Mouse (Mus musculus) MEL (cell line): ENCODE measurements around the gene 1700021F05Rik. TPM values are rescaled to one million over a fixed set of nuclear protein-coding genes. Genes with fewer than 3 reads are reported as not detected.

Experiments
- DNase-seq: peaks from one replicate; pipeline ENCODE4 v3.0.0; 2011; ENCODE audit warnings: low read depth, low spot score
- H3K27ac ChIP-seq: 2 replicates; pipeline ENCODE4 v1.5.1; 2012; ENCODE audit warnings: low read depth, mild to moderate bottlenecking, control low read depth, low read length, moderate library complexity; ENCODE audit not compliant: control insufficient read depth
- H3K27me3 ChIP-seq, 2 experiments: fragments of 150-350 bp in 1 of 2; sonication (generic) in 1 of 2; 2 replicates each; pipeline ENCODE4 v1.6.1; 2012; ENCODE audit warnings: low read length in 2 of 2, mild to moderate bottlenecking in 2 of 2, improper control_type of control experiment in 1 of 2, moderate library complexity in 1 of 2; ENCODE audit not compliant: insufficient read depth in 2 of 2, control insufficient read depth in 1 of 2
- H3K36me3 ChIP-seq, 2 experiments: 2 replicates each; pipeline ENCODE4 v1.6.1; 2012 to 2014; ENCODE audit warnings: low read length in 2 of 2, improper control_type of control experiment in 1 of 2, inconsistent platforms in 1 of 2, mild to moderate bottlenecking in 1 of 2; ENCODE audit not compliant: insufficient read depth in 2 of 2, control insufficient read depth in 1 of 2
- H3K4me1 ChIP-seq, 2 experiments: fragments of 150-350 bp in 1 of 2; sonication (generic) in 1 of 2; 2 replicates each; pipeline ENCODE4 v1.6.1; 2012; ENCODE audit warnings: low read length in 2 of 2, improper control_type of control experiment in 1 of 2, mild to moderate bottlenecking in 1 of 2; ENCODE audit not compliant: insufficient read depth in 2 of 2, control insufficient read depth in 1 of 2
- H3K4me3 ChIP-seq, 2 experiments: fragments of 150-350 bp in 1 of 2; sonication (generic) in 1 of 2; 2 replicates each; pipeline ENCODE4 v1.5.1; 2012; ENCODE audit warnings: low read depth in 2 of 2, low read length in 2 of 2, mild to moderate bottlenecking in 2 of 2, moderate library complexity in 2 of 2, control low read depth in 1 of 2, improper control_type of control experiment in 1 of 2; ENCODE audit not compliant: control insufficient read depth in 1 of 2, insufficient read depth in 1 of 2
- H3K79me2 ChIP-seq: 2 replicates; pipeline ENCODE4 v1.6.1; 2012; ENCODE audit warnings: mild to moderate bottlenecking, low read length, moderate library complexity; ENCODE audit not compliant: control insufficient read depth, poor library complexity, insufficient read depth
- H3K9ac ChIP-seq: 2 replicates; pipeline ENCODE4 v1.6.1; 2012; ENCODE audit warnings: low read depth, mild to moderate bottlenecking, control low read depth, low read length, moderate library complexity; ENCODE audit not compliant: control insufficient read depth, poor library complexity, severe bottlenecking
- H3K9me3 ChIP-seq: fragments of 150-350 bp; sonication (generic); replicated peaks from 2 replicates; pipeline ENCODE4 v1.6.1; 2012; ENCODE audit warnings: mild to moderate bottlenecking, low read length, improper control_type of control experiment, moderate library complexity; ENCODE audit not compliant: insufficient read depth
- ELF1 ChIP-seq: IDR thresholded peaks from 2 replicates; pipeline ENCODE4 v1.6.1; 2014; ENCODE audit warnings: low read depth, mild to moderate bottlenecking, inconsistent platforms, low read length, improper control_type of control experiment, moderate library complexity
- EP300 ChIP-seq, 2 experiments: IDR thresholded peaks; 2 replicates each; pipeline ENCODE4 v1.6.1; 2011; ENCODE audit warnings: improper control_type of control experiment in 2 of 2, low read length in 2 of 2, low read depth in 1 of 2, mild to moderate bottlenecking in 1 of 2
- ETS1 ChIP-seq: IDR thresholded peaks from 2 replicates; pipeline ENCODE4 v1.6.1; 2012; ENCODE audit warnings: low read depth, mild to moderate bottlenecking, inconsistent platforms, low read length, improper control_type of control experiment, moderate library complexity
- GABPA ChIP-seq: IDR thresholded peaks from 2 replicates; pipeline ENCODE4 v1.6.1; 2012; ENCODE audit warnings: low read depth, mild to moderate bottlenecking, inconsistent platforms, low read length, improper control_type of control experiment, moderate library complexity
- GATA1 ChIP-seq: IDR thresholded peaks from 2 replicates; pipeline ENCODE4 v1.6.1; 2011; ENCODE audit warnings: low read depth, low read length, improper control_type of control experiment
- HCFC1 ChIP-seq: IDR thresholded peaks from 2 replicates; pipeline ENCODE4 v1.6.1; 2012; ENCODE audit warnings: low read depth, mild to moderate bottlenecking, inconsistent platforms, low read length, improper control_type of control experiment, moderate library complexity
- JUND ChIP-seq: IDR thresholded peaks from 2 replicates; pipeline ENCODE4 v1.6.1; 2011; ENCODE audit warnings: low read depth, mild to moderate bottlenecking, improper control_type of control experiment, low read length
- KAT2A ChIP-seq: conservative IDR thresholded peaks from 2 replicates; pipeline ENCODE4 v1.6.1; 2012; ENCODE audit warnings: low read depth, low read length, improper control_type of control experiment, inconsistent platforms
- MAZ ChIP-seq: IDR thresholded peaks from 2 replicates; pipeline ENCODE4 v1.6.1; 2012; ENCODE audit warnings: low read depth, mild to moderate bottlenecking, inconsistent platforms, low read length, improper control_type of control experiment
- MEF2A ChIP-seq: IDR thresholded peaks from 2 replicates; pipeline ENCODE4 v1.6.1; 2014; ENCODE audit warnings: low read depth, mild to moderate bottlenecking, inconsistent platforms, low read length, improper control_type of control experiment; ENCODE audit not compliant: poor library complexity, insufficient replicate concordance, severe bottlenecking; ENCODE audit errors: extremely low read depth
- MXI1 ChIP-seq: IDR thresholded peaks from 2 replicates; pipeline ENCODE4 v1.6.1; 2011; ENCODE audit warnings: mild to moderate bottlenecking, low read depth, low read length, improper control_type of control experiment
- NELFE ChIP-seq: IDR thresholded peaks from 2 replicates; pipeline ENCODE4 v1.6.1; 2011; ENCODE audit warnings: low read depth, low read length, improper control_type of control experiment
- RAD21 ChIP-seq: IDR thresholded peaks from 2 replicates; pipeline ENCODE4 v1.6.1; 2011; ENCODE audit warnings: mild to moderate bottlenecking, low read depth, low read length, improper control_type of control experiment
- RCOR1 ChIP-seq: IDR thresholded peaks from 2 replicates; pipeline ENCODE4 v1.6.1; 2012; ENCODE audit warnings: low read depth, mild to moderate bottlenecking, inconsistent platforms, low read length, improper control_type of control experiment
- SIN3A ChIP-seq: IDR thresholded peaks from 2 replicates; pipeline ENCODE4 v1.6.1; 2012; ENCODE audit warnings: low read length, improper control_type of control experiment, inconsistent platforms
- TAL1 ChIP-seq: IDR thresholded peaks from 2 replicates; pipeline ENCODE4 v1.6.1; 2012; ENCODE audit warnings: mild to moderate bottlenecking, inconsistent platforms, low read length, moderate library complexity, mixed read lengths
- TCF12 ChIP-seq: IDR thresholded peaks from 2 replicates; pipeline ENCODE4 v1.6.1; 2014; ENCODE audit warnings: low read depth, mild to moderate bottlenecking, inconsistent platforms, low read length, improper control_type of control experiment, moderate library complexity
- USF2 ChIP-seq, 2 experiments: IDR thresholded peaks; 2 replicates each; pipeline ENCODE4 v1.6.1; 2011 to 2012; ENCODE audit warnings: improper control_type of control experiment in 2 of 2, low read length in 2 of 2, borderline replicate concordance in 1 of 2, inconsistent platforms in 1 of 2, low read depth in 1 of 2, mild to moderate bottlenecking in 1 of 2; ENCODE audit not compliant: insufficient read depth in 1 of 2
- ZKSCAN1 ChIP-seq: IDR thresholded peaks from 2 replicates; pipeline ENCODE4 v1.6.1; 2012; ENCODE audit warnings: low read depth, mild to moderate bottlenecking, inconsistent platforms, low read length, improper control_type of control experiment, moderate library complexity
- ZNF384 ChIP-seq: IDR thresholded peaks from 2 replicates; pipeline ENCODE4 v1.6.1; 2012; ENCODE audit warnings: low read depth, mild to moderate bottlenecking, inconsistent platforms, low read length, improper control_type of control experiment
- polyA plus RNA-seq, 2 experiments: library from polyadenylated mRNA; stranded (reverse) in 1 of 2; unstranded in 1 of 2; fragments of >175 nt in 1 of 2; fragments of >200 nt in 1 of 2; gene quantifications; 2 replicates each; pipeline versions ENCODE4 v1.2.1 to v1.2.4; 2012; ENCODE audit warnings: low replicate concordance in 2 of 2, low read depth in 1 of 2; ENCODE audit not compliant: insufficient read length in 2 of 2, insufficient read depth in 1 of 2, missing spikeins in 1 of 2
- total RNA-seq: library from RNA; depleted of rRNA; stranded (reverse); fragments of 300-350 nt; gene quantifications from 2 replicates; pipeline ENCODE4 v1.2.3, GENCODE M21; 2012

The 1700021F05Rik gene
- total and polyA plus RNA-seq, 3 experiments = 66.5 to 93.8 TPM; not detected in 1

GRCm38 (mm10) chr10:43509228-43509627, 31.6 kb downstream of the 1700021F05Rik start:
- Histone ChIP-seq H3K27ac (no peak overlapping the region), H3K79me2 (no peaks in the 10 kb centered on the region), H3K9ac (no peak overlapping the region), H3K36me3 (peaks cover 0 to 6% of the 10 kb centered on the region in 2 experiments; a peak in 2 of 4 replicates), H3K4me3 (no peak overlapping the region), H3K4me1 (peaks cover 0 to 6% of the 10 kb centered on the region in 2 experiments; a peak in 3 of 4 replicates), H3K27me3 (no peaks in the 10 kb centered on the region)
- DNase-seq = no peak
- TF ChIP-seq HCFC1 = no peak
- no peak for TF ChIP-seq RAD21
- TF ChIP-seq MAZ = no peak
- no peak for TF ChIP-seq USF2 (IDR thresholded peaks at IDR 0.05; ENCODE audit: borderline replicate concordance in 1 of 2, insufficient read depth in 1 of 2, low read depth in 1 of 2, low read length in 2 of 2)
- TF ChIP-seq RCOR1 = no peak
- no peak for TF ChIP-seq JUND
- TF ChIP-seq GABPA = no peak
- no peak for TF ChIP-seq NELFE
- TF ChIP-seq, all 39 proteins: peak for 0
- no peaks in the 10 kb centered on the region for H3K9me3 ChIP-seq

- Histone ChIP-seq H3K36me3 (peaks cover 0 to 12% of the 10 kb centered on the region in 2 experiments; a peak in 2 of 4 replicates), H3K4me1 (peaks cover 0 to 14% of the 10 kb centered on the region in 2 experiments; a peak in 3 of 4 replicates), H3K4me3 (no peak overlapping the region), H3K9me3 (no peaks in the 10 kb centered on the region), H3K27me3 (no peaks in the 10 kb centered on the region), H3K27ac (no peak overlapping the region), H3K79me2 (no peaks in the 10 kb centered on the region), H3K9ac (no peak overlapping the region)
- no peak for DNase-seq
- TF ChIP-seq MEF2A = no peak
Measured at GRCm38 (mm10) chr10:43507051-43507450, 33.7 kb downstream of the 1700021F05Rik start.

DNA sequence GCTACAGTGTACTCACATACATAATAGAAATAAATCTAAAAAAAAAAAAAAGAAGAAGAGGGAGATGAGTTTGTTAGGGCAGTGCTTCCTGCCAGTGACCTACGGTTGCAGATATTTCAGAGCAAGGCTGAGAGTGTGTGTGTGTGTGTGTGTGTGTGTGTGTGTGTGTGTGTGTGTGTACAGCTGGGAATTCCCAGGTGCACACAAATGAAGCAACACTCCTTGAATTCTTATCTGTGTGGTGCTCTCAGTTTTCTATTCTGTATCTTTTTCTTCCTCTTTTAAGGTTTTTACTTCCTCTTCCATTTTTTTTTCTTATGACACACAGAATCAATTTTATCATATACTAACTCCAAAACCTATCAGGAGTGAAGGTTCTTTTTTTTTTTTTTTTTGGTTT, 36.5 kb downstream of the 1700021F05Rik start:
- Histone ChIP-seq H3K36me3 (peaks cover 0 to 12% of the 10 kb centered on the region in 2 experiments; a peak in 2 of 4 replicates), H3K79me2 (no peaks in the 10 kb centered on the region), H3K9me3 (no peaks in the 10 kb centered on the region), H3K4me1 (peaks cover 0 to 14% of the 10 kb centered on the region in 2 experiments; a peak in 3 of 4 replicates), H3K27ac (peak overlapping the region; percentile 35; the same call in 1 of the 2 replicates), H3K4me3 (no peak overlapping the region), H3K9ac (no peak overlapping the region), H3K27me3 (no peaks in the 10 kb centered on the region)
- TF ChIP-seq ETS1 (peak; percentile 86), ZNF384 (peak; percentile 92), TCF12 (peak; percentile 81), EP300 (IDR thresholded peaks at IDR 0.05; ENCODE audit: low read depth in 1 of 2, low read length in 2 of 2) (peak; percentile 70 to 87), KAT2A (no peak), RCOR1 (peak; percentile 74), TAL1 (peak; percentile 6; the same call in 1 of the 2 replicates), ZKSCAN1 (no peak; the same call in 1 of the 2 replicates), SIN3A (peak; percentile 56; the same call in 1 of the 2 replicates), MAZ (no peak), MXI1 (peak; percentile 25; the same call in 1 of the 2 replicates), GATA1 (peak; percentile 78), ELF1 (0 out of 2 replicates have a peak, but pooled peaks have one; percentile 3), MEF2A (no peak)
- DNase-seq = peak; percentile 66
